Mouse (Mus musculus) erythroblast, embryonic 14.5 days (primary cell): Measurements from ENCODE around the gene Nfia.

ENCODE experiments used
- GATA1 ChIP-seq: IDR thresholded peaks from 2 replicates; pipeline ENCODE4 v1.6.1; 2012; ENCODE audit warnings: low read length, inconsistent platforms, mixed read lengths
- TAL1 ChIP-seq: IDR thresholded peaks from 3 replicates; pipeline ENCODE4 v1.6.1; 2012; ENCODE audit warnings: low read length, inconsistent platforms, mixed read lengths

GRCm38 (mm10) chr4:97997151-97997817, 224.8 kb downstream of the Nfia start:
- TF ChIP-seq GATA1 (no peak), TAL1 (no peak)
